Mouse (Mus musculus): ENCODE data around the gene 6430571L13Rik.

6430571L13Rik gene

DNA sequence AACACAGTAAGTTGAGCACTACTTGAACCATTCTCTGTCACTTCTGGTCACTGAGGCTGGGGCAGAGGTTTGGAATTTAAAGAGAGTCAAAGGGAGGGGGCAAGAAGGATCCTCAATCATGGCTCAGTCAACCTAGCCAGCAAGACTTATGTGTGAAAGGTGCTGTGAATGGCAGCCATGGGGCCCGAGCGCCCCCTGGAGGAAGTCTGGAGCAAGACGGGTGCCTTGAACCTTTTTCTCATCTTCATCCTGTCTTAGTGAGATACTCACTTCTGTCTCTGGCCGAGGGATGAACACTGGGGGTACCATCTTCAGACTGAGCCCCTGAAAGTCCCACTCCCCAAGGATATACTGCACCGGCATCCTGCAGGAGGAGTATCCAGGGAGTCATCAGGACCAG, 4.5 kb upstream of the 6430571L13Rik start:
- in situ Hi-C loops (cut with MseI, MboI) = loop anchor here (5.0 to 10.0 kb wide), 3 partner anchors 39 to 91 kb away; partner anchors contain the start of gene Cish (in 1 of the 2)

DNA sequence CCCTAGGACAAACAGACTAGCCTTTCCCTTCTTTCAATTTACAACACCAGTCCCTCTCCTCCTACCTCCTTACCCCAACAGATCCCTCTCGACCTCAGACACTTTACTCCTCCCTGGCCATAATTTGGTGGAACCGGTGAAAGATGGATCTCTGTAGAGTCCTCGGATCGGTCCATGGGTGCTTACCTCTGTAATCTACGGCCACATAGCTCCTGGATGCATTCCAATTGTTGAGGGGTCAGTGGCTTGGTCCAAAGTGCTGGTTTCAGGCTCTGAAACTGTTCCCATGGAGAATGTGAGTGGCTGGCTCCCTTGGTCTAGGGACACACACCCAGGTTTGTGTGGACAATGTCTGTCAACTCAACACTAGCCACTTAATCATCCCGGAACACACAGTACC, 4.0 kb upstream of the 6430571L13Rik start:
- in situ Hi-C loops (cut with MseI, MboI) = loop anchor here (5.0 to 10.0 kb wide), 3 partner anchors 39 to 92 kb away; partner anchors contain the start of gene Cish (in 1 of the 2)

DNA sequence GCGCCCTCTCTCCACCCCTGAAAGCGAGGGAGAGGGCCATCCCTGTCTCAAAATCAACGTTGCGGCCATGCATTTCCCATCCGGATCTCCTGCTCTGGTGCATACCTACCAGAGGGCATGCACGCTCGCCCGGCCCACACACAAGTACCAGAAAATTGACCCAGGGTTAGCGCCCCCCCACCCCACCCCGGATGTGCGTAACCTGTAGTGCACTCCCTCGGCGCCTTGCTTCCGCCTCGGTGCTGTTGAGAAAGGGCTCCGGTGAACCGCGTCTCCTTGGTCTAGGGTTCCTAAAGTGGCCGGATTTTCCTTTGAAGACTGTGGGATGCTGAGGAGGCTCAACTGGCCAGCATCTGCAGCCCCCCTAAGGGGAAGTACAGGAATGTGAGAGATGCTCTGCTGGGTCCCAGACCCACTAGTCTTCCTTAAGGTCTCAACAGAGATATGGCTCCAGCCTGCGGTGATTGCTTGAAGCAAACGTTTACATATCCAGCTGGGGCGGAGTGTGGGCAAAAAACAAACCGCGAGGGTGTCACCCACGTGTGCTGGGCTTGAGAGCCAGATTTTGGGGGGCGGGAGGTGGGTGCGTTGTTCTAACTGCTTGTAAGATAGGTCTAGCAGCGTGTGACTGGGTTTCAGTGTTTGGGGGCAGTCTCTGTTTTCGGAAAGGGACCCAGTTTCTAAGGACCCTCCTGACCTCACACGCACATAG, 2.1 kb upstream of the 6430571L13Rik start, which contains the start of gene Hemk1:
TSS of gene Hemk1 (minus strand) at position 179 of the 712 bp plus-strand sequence.
- in situ Hi-C loops (cut with MseI, MboI) = loop anchor here (5.0 to 10.0 kb wide), 3 partner anchors 41 to 94 kb away; partner anchors contain the start of gene Cish (in 1 of the 2)

DNA sequence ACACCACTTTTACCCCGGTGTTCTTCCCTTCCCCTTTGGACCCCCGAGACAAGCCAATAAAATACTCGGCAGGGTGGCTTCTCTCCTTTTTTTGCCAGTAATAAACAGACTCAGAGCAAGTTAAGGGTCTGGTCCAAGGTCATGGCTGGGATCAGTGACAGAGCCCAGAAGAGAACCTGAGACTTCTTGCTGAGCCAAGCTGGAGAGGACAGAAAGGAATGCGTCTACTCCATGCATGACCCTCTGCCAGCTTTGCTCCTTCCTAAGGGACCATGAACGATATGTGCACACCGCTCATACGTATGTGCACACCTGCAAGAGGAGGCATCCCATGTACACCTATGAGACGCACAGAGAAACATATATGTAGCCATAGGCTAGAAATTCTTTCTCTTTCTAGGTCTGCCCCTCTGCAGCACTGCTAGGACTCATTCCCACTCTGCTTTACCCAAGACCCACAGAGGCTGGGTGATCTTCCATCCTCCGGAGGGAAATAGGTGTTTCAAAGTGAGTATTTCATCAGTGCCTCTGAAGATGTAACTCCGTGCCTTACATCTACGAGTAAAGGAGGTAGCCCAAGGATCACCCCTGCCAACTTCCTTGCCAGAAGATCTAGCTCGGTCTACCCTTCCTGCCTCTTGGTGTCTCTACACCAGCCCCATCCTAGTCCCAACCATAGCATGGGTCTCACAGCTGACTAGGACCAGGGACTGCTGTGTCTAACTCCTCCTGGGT, 676 bp downstream of the 6430571L13Rik start:
- in situ Hi-C loops (cut with MseI, MboI) = no loop called here

DNA sequence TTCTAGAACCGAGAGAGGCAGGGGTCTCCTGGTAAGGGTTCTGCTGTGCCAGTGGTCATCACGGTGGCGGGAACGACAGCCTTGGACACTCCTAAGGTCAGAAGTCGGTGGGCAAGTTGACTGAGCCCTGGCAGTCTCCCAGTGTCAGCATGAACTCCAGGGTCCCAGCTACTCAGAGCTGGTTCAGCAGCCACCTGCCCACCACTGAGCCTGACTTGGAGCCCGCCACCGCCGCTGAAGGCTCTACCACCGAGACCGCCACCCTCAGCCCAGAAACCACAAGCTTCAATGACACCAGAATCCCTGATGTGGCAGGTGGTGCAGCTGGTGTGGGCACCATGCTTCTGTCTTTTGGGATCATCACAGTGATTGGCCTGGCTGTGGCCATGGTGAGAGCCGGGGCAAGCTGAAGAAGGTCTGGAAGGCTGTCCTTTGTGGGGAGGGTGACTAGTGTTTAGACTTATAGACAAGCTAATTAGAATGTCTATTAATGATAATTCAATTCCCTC, 1.9 kb downstream of the 6430571L13Rik start:
- in situ Hi-C loops (cut with MseI, MboI) = no loop called here

DNA sequence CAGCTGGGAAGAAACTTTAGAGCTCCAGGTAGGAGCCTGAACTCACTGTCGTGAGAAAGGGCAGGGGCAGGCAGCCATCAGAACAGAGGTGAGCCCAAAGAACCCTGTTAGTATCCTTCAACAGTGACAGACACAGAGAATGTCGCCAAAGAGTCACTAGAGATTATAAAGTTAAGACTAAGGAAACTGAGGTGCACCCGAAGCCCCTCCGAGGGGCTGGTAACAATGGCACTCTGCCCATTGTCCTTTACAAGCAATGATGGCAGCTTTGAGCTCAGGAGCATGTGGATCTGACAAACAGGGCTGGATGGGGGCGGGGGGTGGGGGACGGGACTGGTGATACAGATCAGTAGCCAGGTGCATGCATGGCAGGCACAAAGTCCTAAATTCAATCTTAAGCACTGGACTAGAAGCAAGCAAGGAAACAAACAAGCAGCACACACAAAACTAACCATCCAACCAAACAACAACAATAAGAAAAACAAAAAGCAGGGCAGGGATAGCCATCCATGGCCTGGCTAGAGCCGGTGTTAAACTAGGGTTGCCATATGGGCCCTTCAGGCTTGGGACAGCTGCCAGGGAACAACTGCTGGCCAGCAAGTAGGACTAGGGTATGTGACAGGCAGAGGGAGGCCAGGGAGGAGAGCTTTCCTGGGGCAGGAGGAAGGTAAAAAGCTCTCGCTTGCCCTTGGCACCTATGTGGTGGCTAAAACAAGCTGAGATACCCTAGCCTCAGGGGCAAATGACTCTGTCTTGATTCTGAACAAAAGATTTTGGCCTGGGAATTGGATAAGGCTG, 2.9 kb downstream of the 6430571L13Rik start:
- in situ Hi-C loops (cut with MseI, MboI) = no loop called here

DNA sequence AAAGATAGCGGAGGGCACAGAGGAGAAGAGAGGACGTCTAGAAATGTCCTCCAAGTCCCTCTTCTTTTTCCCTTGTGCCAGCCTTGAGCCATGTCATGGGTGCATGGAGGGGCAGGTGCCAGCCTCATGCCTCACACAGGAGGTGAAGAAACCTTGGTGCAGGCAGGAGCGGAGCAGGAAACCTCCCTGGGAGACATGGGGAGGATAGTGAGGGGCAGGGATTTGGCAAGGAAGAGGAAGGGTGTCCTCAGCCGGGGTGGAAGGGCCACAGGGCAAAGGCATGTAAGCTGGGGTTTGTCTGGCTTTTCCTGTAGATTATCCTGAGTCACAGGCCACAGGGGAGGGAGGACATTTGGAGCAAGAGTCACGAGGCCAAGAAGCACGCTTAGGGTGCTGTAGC, 3.6 kb downstream of the 6430571L13Rik start:
- in situ Hi-C loops (cut with MseI, MboI) = no loop called here

DNA sequence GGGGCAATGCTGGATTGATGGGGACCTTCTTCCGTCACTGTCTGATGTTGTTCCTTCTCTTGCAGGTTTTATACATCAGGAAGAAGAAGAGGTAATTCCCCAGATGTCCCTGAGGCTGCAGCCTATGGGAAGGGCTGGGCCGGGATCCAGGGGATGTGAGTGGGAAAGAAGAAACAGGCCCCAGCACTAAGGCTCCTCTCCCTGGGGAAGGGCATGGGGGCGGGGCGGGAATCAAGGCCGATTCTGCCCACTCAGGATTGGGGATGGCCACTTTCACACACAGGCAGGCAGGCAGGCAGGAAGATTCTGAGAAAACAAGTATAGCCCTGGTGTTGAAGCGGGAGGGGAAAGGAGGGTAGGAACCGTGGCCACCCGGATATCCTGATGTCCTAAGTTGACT, 5.7 kb downstream of the 6430571L13Rik start:
- in situ Hi-C loops (cut with MseI, MboI) = no loop called here

DNA sequence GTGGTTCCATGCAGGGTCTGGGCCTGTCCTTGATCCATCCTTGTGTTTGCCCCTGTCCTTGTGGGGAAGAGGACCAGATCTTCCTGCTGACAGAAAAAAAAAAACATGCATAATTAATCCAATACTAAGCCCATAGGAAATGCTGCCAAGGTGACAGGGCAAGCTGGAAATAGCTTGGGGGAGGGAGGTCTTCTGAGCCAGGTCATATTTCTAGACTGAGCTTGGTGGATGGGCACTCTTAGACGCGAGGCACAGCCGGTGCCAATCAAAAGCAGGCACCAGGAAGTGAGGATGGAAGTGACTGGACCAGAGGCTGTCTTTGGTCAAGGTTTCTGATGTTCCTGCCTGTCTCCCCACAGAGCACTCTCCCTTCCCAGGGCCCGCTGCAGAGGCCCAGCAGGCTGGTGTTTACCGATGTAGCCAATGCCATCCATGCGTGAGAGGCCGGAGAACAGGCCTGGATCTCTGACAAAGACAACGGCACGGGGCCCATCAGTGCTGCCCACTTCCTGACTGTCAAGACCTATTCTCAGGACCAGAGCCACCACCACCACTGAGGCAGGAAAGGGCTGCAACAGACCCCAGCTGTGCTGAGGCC, 7.3 kb downstream of the 6430571L13Rik start:
- in situ Hi-C loops (cut with MseI, MboI) = no loop called here

DNA sequence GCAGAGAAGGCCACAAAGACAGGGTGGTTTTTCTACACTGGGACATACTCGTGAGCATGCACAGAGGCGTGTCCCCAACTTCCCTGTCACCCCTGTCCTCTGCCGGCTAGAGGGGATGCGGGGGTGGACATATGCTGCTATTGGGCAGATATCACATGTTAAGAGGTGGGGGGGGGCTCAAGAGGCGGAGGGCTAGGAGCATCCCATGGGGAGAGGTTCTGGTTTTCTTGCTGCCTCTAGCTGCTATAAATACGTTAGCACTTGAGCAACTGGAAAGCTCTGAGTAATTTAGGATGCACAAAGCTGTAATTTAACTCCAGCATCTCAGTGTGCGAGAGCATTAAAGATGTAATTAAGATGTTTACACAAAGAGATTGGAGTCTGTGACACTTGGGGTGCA, 8.9 kb downstream of the 6430571L13Rik start:
- in situ Hi-C loops (cut with MseI, MboI) = no loop called here

DNA sequence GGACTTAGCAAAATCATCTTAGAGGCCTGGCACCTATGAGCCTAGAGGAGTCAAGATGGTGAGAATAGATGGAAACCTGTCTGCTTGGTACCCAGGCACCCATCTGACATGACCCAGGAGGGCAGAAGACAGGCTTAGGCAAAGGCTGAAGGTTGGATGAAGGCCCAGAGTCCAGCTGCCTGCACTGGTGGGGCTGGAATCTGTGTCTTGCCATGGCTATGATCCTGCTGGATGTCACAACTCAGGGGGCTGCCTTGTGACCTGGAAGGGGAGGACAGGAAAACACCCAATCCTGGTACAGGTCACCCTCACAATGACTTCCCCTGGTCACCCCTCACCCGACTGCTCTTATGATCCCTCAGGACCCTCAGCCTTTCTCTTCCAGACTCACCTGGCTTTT, 14.4 kb downstream of the 6430571L13Rik start:
- in situ Hi-C loops (cut with MseI, MboI) = loop anchor here in 1 of 2 experiments (5.0 kb wide), 1 partner anchor 157 kb away; no protein-coding TSS in a partner anchor

DNA sequence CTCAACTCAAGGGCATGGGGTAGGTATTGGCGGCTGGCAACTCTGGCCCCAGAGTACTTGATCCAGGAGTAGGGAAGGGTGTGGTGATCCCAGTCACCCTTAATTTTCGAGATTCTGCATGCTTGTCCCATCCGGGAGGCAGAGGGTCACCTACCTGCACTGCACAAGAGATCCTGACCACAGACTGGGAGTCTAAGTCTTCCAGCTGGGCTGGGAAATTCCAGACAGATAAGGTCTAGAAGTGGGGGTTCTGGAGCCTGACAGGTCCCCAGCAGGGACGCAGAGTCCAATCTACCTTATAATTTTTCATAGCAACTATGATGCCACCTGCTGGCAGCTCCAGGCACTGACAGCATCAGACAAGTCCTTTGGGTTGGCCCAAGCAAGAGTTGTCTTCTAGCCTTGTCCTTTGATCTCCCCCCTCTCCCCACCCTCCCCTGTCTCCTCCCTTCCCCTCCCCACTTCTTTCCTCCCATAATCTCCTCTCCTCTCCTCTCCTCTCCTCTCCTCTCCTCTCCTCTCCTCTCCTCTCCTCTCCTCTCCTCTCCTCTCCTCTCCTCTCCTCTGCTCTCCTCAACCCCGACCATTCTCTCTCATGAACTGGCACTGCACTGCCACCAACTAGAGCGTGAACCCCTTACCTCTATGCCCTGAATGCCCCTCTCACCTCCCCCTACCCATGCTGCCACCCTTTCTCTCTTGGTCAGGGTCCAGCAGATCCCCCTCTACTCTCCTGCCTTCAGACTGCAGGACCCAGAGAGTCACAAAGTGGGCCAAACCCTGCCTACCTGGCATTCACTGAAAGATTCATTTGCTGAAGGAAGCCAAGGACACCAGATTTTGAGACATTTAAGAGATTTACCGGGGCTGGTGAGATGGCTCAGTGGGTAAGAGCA, 15.7 kb downstream of the 6430571L13Rik start:
- in situ Hi-C loops (cut with MseI, MboI) = loop anchor here in 1 of 2 experiments (5.0 kb wide), 1 partner anchor 156 kb away; no protein-coding TSS in a partner anchor

DNA sequence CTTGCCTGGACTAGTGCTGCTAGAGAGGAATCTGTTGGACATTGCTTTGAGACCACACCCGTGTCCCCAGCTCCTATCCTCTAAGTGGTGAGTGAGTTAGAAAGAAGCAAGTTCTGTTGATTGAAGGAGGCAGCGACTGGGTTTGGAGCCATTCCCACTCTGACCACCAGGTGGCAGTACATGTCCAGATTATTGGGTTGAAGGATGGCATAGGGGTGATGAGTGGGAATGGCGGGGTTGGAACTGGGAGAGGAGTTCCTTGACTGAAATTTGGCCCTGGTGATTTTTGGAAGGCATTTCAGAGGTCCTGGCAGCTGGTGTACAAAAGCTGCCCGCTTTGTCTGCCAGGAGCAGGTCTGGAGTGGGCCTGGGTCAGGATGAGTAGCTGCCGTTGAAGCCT, 17.2 kb downstream of the 6430571L13Rik start:
- in situ Hi-C loops (cut with MseI, MboI) = loop anchor here in 1 of 2 experiments (5.0 kb wide), 1 partner anchor 155 kb away; no protein-coding TSS in a partner anchor

DNA sequence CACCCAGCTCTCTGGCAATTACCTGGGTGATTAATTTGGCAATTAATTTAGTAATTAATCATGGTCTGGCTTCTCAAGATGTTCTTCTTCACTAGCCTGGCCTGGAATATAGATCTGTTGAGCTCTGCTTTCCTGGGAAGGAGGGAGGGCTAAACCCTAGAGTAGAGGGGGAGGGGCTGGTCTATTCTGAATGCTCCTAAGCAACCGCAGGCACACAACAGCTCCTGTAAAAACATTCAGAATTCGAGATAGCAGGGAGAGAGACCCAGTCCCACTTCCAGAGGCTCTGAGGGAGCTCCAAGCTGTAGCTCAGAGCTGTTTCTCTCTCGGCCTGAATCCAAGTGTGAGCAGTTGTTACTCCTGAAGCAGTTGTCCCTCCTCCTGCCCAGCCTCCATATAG, 20.6 kb downstream of the 6430571L13Rik start:
- in situ Hi-C loops (cut with MseI, MboI) = loop anchor here in 1 of 2 experiments (10.0 kb wide), 1 partner anchor 104 kb away; no protein-coding TSS in a partner anchor

DNA sequence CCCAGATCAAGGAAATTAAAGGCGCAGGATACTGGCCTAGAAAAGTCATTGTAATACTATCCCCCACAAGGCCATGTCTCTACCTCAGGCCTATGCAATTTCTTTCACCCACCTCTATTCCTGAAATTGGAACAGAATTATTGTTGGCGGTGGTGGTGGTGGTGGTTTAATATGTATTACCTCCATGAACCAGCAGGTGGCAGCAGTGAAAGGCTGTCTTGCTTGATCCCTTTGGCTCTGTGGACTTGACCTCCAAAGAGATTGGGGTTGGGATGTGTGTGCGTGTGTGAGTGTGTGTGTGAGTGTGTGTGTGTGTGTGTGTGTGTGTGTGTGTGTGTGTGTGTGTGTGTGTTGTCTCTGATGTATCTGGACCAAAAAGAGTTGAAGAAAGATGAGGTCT, 26.2 kb downstream of the 6430571L13Rik start:
- in situ Hi-C loops (cut with MseI, MboI) = loop anchor here (5.0 to 10.0 kb wide), 2 partner anchors 98 to 146 kb away; no protein-coding TSS in a partner anchor

DNA sequence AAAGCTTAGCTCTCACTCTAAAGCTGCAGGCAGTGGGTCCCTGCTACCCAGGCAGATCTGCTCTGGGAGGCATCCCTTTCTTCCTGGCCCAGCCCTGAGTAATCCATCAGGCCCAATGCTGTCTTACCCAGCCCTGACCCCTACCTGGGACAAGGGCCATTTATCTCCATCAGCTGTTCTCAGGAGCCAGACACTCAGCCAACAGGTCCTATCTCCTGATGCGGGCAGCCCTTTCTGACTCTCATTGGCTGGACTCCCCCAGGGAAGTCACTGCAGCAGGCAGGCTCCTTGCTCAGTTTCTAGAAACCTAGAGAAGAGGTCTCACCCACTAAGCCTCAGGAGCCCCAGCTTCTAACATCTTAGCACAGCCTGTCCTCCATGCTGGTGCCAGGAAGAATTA, 27.9 kb downstream of the 6430571L13Rik start:
- in situ Hi-C loops (cut with MseI, MboI) = loop anchor here (5.0 to 10.0 kb wide), 2 partner anchors 96 to 144 kb away; no protein-coding TSS in a partner anchor

DNA sequence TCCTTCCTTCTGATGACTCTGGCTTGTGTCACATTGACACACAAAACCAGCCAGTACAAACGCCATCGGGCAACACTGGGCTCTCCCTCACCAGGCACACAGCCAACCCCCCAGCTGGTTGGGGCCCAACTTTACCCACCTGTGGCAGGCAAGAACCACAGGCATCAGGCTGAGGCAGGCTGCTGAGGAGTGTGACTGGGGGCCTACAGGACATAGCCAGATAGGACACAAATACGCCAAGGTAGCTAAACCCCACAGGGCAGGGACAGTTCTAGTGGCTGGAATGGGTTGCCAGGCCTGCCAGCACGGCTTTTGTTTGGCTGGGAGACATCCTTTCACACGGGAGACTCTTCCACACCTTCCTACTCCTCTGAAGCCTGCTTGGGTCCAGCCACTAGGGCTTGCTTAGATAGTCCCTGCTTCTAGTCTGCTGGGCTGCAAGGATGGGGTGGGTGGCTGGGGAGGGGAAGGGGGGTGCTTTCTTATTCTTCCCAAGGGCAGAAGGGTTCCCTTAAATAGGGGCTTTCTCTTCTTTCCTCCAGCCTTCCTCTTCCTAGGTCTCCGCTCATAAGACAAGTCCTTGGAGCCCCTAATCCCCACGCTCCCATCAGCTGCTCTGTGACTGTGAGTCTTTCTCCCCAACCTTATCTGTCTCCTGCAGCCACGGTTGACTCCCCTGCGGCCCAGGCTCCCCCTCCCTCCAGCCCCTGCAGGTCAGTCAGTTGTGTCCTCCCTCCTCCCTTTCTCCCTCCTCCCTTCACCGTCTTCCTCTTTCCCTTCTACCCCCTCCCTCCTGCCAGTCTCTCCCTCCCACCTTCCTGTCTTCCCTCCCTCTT, 29.1 kb downstream of the 6430571L13Rik start:
- in situ Hi-C loops (cut with MseI, MboI) = loop anchor here (5.0 to 10.0 kb wide), 2 partner anchors 95 to 143 kb away; no protein-coding TSS in a partner anchor

DNA sequence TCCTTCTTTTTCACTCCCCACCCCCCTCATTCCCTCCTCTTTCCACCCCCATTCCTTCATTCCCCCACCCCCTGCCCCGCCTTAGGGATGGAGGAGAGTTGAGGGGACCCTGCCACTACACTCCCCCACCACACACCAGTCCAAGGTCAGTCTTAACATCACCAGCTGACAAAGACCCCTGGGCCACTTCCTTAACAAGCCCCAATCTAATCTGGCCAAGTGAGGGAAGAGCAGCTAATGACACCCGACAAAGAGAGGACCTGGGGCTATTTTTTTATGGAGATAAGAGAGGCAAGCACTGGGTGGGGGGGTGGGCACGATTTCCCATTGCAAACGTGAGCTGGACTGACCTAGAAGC, 29.7 kb downstream of the 6430571L13Rik start:
- in situ Hi-C loops (cut with MseI, MboI) = no loop called here

DNA sequence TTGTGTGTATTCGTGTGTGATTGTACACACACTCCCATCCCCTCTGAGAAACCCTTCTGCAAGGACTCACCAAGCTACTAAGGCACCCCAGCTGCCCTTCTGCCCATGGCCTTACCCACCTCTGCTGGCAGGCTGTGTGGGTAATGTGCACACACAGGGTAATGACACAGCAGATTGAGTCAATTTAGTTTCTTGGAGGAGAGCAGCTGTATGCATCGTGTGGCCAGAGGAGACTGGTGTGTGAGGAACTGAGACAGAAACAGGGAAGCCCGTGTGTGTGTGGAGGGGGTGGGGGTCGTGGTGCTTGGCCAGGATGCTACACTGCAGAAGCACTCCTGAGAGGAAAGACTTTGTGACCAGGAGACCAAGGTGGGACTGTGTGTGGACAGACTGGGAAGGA, 32.0 kb downstream of the 6430571L13Rik start:
- in situ Hi-C loops (cut with MseI, MboI) = no loop called here
